Mouse (Mus musculus) small intestine, adult 2 months (tissue): ENCODE measurements around the gene Arfrp1.

Experiments
- CTCF ChIP-seq: fragments of 200-500 bp; IDR thresholded peaks from 2 replicates; pipeline ENCODE4 v1.5.1; 2012; ENCODE audit warnings: low read depth, mild to moderate bottlenecking, control low read depth, inconsistent platforms, low read length, moderate library complexity, mixed read lengths; ENCODE audit not compliant: insufficient replicate concordance, insufficient read length; ENCODE audit errors: extremely low read depth
- POLR2A ChIP-seq: fragments of 200-500 bp; IDR thresholded peaks from 2 replicates; pipeline ENCODE4 v1.6.1; 2012; ENCODE audit warnings: low read depth, mild to moderate bottlenecking, control low read depth, inconsistent platforms, low read length, moderate library complexity

GRCm38 (mm10) chr2:181379778-181380177 lies 14.6 kb upstream of the Arfrp1 start, which contains the start of gene Lime1:
- no peak for TF ChIP-seq POLR2A
- no peak for TF ChIP-seq CTCF
